Mouse (Mus musculus): ENCODE results near the gene Zfp746.
A peak's percentile ranks its signal among the peaks of the same experiment; 100 is the strongest.
"Not testable (repeated sequence)": the region's sequence is repeated elsewhere in the genome, so short reads cannot be mapped to it uniquely, and the experiment has no call there.

Gene Zfp746

DNA sequence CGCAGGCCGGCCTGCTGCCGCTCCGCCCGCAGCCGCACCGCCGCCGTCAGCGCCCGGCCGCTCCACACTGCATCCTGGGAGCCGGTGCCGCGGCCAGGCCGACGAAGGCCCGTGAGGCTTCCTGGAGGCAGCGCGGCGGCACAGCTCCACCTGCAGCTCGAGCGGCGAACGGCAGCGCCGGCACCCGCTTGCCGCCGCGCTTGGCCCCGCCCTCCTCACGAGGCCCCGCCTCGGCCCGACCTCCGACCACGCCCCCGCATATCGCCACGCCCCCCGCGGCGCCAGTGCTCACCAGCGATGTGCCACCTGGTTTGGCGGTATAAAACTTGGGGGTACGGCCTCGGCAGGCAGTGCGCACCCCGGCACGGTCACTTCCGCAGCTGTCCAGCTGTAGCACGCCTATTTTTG, at the start of gene Zfp746:
Gene Zfp746 (minus strand): TSS at position 123 of the 408 bp plus-strand sequence.
- peak; percentile 93 to 95 for DNase-seq (ENCODE audit: low spot score in 2 of 2)

DNA sequence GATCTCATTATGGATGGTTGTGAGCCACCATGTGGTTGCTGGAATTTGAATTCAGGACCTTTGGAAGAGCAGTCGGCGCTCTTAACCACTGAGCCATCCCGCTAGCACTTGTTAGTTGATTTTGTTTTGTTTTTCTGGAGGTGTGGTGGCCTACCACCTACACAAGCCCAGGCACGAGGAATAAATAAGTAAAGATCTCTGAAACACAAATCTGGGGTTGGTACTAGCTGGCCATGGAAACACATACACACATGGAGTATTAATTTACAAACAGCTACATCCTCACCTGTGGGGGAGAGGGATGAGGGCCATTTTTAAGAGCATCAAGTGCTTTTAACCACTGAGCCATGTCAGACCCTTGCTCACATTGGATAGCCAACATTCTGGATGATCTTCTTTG, 34.7 kb upstream of the Zfp746 start:
- not testable (repeated sequence) for DNase-seq (ENCODE audit: low spot score in 2 of 2)

DNA sequence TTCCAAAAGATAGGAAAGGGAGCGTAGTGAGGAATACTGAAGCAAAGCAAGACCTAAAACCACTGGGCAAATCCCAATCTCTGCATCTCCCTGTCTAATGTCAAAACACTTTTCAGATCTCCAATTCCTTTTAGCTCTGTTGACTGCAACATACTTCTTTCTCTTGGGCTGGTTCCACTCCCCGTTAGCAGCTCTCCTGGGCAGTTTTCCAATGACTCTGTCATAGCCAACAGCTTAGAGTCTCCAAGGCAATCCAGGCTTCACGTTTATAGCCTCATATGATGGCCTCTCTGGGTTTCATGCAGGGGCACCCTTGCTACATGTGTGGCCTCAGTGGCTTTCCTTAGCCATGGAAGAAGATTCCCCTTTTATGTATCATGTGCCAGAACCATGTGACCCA, 29.6 kb upstream of the Zfp746 start:
- peak; percentile 26 to 49 for DNase-seq (ENCODE audit: low spot score in 2 of 2)

DNA sequence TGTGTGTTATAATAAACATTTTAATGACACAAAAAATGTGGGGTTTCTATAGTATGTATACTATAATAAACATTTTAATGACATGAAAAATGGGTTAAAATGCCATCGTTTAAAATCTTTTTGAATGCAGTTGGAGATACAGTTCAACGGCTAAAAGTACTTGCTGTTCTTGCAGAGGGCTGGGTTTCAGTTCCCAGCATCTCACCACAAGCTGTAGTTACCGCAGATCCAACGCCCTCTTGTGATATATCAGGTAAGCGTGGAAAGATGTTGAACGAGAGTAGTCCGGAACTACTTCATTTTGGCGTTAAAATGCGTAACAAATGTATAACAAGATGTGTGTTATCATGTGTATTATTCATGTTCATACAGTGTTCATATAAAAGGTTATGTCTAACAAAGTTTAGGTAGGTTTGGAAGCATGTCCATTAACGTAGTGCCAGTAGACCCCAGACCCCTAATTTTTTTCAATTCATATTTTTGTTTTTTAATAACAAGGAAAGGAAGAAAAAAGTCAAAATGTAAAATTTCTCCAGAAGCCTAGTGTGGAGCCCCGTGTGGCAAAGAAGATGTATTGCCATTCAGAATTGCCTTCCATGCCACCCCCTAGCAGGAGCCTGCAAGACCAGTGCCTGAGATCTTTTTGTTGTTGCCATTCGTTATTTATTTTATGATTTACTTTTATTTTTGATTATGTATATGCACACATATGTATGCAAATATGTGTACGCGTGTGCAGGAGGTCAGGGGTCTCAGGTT, 743 bp upstream of the Zfp746 start:
- DNase-seq (ENCODE audit: low spot score in 2 of 2) = no peak

DNA sequence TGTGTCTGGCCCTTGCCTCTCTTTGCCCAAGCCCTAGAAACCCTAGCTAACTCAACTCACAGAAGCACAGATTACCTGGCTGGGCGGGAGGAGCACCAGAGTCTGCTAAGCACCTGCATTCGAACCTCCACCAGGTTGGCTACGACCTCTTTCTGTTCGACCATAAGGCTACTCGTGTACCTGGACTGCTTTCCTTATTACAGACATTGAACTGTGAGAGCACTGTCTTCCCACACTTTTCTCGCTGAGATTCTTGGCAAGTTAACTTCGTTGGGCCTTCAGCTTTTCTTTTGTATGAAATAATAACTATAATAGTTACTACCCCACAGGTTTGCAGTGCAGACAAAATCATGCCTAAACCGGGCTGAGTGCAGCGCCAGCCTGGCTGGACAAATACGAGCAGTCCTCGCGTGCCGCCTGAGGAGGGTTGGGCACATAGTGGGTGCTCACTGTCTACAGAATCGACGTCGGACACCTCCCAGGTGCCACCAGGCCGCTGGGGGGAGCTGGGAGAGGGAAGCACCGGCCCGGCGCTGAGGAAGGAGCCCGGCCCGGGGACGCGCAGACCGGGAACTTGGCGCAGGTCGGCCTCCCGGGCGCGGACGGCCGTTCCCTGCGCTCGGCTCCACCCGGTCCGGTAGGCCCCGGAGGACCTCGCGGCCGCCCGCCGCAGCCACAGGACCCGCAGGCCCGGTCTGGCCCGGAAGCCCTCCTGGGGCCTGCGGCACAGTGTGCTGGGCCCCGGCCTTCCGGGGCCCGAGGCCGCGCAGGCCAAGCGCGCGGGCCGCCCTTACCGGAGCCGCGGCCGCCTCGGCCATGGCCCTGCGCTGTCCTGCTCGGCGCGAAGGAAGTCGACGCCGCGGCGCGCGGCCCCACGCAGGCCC, 630 bp downstream of the Zfp746 start:
- DNase-seq (ENCODE audit: low spot score in 2 of 2) = peak; percentile 72 to 78

DNA sequence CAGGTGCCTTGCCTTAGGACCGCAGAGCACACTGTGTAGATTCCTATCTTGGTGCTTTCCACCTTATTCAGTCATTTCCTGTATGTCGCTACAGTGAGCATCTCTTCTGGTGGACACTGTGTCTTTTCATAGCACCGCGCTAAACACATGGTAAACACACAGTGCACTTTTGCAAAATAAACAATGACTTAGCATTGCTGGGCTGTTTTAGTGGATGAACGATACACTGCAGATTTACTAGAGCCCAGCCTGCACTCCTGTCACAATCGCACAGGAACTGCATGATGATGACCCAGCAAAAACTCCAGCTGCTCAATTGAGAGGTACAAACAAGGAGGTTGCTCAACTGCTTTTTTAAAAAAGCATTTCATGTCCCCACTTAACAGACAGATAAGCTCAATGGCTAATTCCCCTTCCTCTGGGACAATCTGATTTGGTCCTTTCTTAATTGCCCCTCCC, 2.6 kb downstream of the Zfp746 start:
- no peak for DNase-seq (ENCODE audit: low spot score in 2 of 2)

DNA sequence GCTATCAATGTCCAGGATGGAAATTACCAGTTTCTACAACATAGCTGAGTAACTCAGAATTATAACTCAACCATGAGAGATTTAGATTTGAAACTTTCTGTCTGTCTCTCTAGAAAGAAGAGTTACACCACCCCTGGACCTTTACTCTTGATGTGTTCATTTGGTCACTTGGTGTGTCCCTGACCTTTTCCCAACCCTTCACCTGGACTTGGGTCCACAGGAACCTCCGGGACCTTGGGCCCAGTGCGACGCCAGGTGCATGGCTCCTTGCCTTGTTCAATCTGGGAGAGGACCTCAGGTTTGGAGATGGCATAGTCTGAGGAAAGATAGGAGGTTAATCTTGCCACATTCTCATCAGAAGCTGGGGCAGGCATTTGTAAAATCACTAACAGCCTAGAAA, 4.4 kb downstream of the Zfp746 start:
- DNase-seq (ENCODE audit: low spot score in 2 of 2) = no peak

DNA sequence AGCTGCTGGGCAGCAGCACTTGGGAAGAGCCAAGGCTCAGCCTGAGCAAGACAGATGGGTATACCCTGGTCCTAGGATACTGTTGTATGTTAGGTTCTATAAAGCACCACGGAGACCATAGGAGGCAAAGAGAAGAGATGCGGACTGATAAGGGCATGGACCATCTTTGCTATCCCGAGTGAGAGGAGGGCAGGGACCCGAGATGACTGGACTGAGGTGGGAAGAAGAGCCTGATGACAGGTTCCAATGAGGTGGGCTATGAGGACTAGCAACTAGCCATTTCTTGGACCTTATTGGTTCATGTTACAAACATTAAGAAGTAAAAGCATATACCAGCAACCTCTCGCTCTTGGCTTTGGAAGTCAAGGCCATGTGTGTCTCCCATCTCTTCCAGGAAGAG, 5.4 kb downstream of the Zfp746 start:
- DNase-seq (ENCODE audit: low spot score in 2 of 2) = no peak

DNA sequence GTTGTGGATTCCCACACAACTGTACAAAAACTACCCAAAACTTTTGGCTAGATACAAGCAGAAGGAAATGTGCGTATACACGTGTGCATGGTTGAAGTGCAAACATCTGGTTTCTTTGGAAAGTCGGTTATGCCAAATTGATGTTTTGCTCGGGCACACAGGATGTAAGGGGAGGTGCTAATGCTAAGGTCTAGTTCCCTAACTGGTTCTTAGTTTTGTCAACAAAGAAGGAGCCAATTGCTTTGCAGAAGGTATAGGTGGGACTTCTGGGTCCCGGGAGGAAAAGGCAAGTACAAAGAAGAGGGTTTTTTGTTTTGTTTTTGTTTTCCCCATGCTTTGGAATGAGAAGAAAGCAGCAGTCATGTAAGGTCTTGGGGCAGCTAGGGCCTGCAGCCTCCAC, 13.1 kb downstream of the Zfp746 start:
- DNase-seq (ENCODE audit: low spot score in 2 of 2) = no peak

DNA sequence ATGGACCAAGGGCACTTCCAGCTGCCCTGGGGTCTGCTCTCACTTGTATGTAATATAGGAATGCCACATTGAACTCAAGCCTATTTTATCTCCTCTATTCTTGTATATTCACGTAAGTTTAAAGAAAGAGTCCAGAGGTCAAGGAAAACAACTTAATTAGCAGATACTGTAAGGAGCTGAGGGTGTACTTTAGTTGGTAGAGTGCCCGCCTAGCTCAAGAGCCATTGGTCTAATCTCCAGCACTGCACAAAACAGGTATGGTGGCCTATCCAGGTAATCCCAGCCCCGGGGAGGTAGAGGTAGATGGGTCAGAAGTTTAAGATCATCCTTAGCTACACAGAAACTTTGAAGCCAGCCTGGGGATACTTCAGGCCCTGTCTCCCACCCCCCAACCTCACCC, 18.9 kb downstream of the Zfp746 start:
- DNase-seq (ENCODE audit: low spot score in 2 of 2) = no peak

DNA sequence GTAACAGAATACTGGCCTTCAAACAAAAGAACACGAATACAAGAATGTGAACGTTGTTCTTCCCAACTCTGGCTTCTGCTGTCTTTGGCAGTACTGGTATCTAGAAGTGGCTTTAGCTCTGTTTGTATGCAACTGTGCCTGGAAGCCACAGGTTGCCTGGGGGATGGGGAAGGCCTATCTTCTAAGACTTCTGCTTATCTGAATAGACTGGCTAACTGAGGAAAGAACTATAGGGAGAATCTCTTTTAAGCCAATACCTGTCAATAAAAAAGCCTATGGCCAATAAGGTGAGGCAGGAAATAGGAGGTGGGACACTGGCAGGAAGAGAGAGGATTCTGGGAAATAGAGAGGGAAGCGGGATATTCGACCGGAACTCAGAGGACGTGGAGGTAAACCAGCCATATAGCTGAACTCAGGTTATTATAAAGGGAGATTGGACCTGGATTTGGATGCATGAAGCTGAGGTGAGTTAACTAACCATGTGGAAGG, 20.8 kb downstream of the Zfp746 start:
- no peak for DNase-seq (ENCODE audit: low spot score in 2 of 2)

DNA sequence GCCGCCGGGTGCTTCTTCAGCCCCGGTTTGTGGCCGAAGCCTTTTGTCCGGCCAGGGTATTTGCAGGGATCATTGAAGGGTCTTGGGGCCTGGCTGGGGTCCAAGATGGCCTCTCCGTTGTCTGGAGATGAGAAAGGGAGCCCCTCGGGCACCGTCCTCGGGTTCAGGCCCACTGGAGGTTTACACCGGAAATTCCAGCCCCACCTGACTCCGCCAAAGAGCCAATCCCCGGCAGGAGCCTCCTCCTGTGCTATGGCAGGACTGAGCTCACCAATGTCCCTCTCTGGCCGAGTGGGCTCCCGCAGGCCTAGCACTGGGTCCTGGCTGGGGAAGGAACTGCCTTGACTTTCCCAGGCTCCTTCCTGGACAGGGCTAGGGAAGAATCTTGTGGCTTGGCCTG, 21.9 kb downstream of the Zfp746 start:
- no peak for DNase-seq (ENCODE audit: low spot score in 2 of 2)

DNA sequence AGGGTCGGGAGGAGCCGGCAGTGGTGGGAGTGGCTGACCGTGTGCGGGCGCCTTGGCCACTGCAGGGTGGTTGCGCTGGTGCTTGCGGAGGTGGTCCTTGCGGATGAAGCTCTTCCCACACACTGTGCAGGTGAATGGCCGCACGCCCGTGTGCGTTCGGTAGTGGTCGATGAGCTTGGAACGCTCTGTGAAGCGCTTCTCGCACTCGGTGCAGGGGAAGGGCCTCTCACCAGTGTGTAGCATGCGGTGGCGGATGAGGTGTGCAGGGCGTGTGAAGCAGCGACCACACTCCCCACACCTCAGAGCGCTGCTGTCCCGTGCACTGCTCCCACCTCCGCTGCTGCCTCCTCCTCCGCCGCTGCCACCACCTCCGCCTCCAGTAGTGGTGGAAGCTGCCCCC, 22.5 kb downstream of the Zfp746 start:
- no peak for DNase-seq (ENCODE audit: low spot score in 2 of 2)

DNA sequence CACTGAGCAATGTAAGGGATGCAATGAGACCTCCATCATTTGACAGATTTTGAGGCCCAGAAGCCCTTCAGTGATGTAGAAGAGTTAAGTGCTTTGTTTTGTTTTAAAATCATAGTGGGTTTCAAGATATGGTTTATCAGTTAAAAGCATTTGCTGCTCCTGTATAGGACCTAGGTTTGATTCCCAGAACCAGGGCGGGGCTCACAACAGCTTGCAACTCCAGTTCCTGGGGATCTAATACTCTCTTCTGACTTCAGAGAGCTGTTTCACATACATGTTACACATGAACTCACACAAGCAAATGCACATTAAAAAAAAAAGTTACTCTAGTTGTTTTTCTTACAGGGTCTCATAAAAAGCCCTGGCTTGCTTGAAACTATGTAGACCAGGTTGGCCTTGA, 25.5 kb downstream of the Zfp746 start:
- DNase-seq (ENCODE audit: low spot score in 2 of 2) = no peak

DNA sequence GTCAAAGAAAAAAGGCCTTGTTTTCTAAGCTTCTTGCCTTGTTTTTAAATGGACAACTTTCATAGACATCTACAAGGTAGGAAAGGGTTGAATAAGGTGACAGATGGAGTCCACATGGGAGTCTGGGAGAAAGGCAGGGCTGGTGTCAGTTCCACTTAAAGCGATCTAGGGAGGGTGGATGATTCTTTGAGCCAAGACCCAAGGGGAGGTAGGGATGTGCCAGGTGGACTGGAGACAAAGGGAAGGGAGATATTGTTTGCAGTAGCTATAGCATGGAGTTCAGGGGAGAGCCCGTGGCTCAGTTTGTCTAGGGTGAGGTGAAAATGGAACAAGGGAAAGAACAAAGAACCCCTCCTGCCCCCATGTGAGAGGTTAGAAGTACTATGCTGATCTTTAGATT, 26.0 kb downstream of the Zfp746 start:
- DNase-seq (ENCODE audit: low spot score in 2 of 2) = no peak

DNA sequence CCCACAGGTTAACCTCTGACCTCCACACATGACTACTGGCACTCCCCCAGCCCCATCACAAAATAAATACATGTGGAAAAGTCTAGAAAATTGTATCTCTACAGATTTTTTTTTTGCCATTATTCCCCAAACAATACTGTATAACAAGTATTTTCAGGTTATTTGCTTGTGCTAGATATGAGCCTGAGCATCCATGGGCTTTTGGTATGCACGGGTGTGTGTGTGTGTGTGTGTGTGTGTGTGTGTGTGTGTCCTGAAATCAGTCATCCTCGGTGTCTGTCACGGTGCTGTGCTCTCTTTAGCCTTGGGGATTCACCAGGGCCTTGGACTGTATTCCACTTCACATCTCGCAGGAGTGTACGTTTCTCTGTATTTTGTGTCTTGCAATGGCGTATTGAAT, 34.3 kb downstream of the Zfp746 start:
- no peak for DNase-seq (ENCODE audit: low spot score in 2 of 2)

DNA sequence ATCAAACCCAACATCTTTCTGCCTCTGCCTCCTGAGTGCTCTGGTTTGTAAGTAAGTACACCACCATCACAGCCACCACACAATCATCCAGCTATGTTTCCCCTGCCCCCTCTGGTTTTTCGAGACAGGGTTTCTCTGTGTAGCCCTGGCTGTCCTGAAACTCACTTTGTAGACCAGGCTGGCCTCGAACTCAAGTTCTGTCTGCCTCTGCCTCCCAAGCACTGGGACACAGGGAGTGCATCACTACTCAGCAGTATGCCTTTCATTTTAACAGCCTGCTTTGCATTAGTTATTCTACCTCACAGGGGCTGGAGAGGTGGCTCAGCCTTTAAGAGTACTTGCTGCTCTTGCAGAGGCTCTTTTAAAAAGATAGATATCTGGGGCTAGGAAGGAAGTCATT, 34.7 kb downstream of the Zfp746 start:
- DNase-seq (ENCODE audit: low spot score in 2 of 2) = no peak

DNA sequence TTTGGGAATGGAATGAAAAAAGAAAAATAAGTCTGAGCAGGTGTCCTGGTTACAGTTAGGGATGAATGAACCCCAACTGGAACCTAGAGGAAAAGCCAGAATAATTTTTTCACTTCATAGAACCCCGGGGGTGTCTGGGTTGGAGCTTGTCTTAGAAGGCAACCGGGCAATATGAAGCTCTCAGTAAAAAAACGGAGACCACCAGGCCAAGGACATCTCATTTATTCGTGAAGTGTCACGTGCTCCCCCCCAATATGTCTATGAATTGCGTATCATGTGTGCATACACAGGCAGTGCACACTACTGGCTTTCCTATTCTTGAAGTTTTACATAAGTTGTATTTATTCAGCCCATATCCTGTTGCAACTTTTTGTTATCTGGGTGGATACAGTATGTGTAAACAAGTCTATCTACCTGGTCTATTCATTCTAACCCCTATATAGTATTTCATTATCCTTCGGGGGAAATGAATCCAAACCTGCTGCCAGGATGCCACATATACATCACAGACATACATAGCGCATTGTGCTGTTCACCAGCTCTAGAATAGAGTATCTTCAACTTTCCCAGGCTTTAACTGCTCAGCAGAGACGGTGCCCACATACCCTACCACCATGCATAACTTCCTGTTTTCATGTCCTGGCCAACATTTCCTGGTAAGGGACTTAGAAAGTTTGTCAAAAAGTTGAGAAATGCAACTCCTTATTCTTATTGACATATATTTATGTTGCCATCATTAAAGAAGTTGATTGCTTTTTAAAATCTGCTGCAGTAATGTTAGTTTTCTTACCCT, 36.9 kb downstream of the Zfp746 start:
- no peak for DNase-seq (ENCODE audit: low spot score in 2 of 2)

DNA sequence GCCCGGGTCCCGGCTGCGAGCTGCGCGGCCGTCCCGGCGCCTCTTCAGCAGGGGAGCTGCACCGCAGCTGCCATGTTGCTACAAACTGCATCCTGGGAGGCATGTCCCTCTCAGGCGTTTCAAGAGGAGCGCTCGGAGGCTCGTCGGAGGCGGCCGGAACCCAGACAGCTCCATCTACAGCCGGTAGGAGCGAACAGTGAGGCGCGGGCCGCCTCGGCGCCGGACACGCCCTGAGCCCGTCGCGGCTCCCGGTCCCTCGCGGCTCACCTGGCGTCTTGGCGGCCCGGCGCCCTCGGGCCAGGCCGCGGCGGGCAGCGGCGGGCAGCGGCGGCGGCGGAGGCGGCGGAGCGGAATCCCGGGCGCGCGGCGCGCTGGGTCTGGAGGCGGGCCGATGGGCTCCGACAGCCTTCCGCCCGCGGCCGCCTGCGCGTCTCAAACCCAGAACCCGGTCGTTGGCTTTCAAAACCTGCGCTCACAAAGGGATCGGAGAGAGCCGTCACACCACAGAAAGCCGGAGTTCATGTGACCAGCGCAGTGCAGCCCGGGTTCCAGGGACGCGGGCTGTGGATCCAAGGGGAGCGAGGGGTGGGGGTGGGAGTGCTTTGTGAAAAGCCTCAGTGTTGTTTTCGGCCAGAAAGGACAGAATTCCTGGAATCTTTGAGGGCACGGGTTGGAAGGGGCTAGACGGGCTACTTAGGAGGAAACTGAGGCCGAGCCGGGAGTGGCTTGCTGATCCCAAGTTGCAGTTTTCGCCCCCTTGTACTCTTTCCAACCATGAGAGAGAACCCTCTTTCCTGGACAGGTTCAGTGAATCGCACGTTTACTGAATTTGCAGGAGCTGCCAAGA, 37.7 kb downstream of the Zfp746 start, which contains the start of gene Zfp777:
Gene Zfp777 (minus strand): TSS at position 486 of the 847 bp plus-strand sequence.
- peak; percentile 89 to 92 for DNase-seq (ENCODE audit: low spot score in 2 of 2)

DNA sequence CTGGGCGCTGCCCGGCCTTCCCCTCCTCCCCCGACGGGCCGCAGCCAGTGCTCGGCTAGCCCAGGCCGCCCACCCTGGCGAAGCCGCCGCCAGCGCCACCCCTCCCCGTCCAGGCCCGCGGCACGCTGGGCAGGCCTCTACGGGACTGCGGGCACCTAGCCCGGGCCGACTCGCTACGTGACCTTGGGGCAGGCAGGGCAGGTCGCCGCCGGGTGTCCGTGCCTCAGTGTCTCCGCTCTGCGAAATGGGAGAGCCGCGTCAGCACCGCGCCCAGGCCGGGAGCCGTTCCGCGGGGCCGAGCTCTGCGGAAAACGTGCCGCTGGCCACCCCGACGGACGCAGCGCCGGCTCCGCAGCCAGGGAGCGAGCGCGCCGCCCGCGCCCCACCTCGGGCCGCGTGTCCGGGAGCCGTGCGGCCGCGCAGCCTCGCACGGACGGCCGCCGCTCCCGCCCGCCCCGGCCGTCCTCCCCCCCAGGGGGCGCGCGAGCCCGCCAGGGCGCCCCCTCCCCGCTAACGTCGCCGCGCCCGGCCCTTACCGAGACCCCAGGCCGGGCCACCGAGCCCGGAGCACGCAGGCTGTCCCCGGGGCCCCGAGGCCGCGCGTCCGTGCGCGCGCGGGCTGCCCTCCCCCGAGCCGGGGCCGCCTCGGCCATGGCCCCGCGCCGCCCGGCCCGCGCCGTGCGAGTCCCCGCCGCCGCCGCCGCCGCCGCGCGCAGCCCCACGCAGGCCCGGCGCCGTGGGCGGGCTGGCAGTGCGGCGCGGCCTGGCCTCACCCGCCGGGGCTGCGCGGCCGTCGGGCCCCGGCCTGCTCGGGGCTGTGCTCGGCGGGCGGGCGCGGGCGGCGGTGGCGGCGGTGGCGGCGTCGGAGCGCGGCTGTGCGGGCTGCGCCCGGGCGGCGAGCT, 38.7 kb downstream of the Zfp746 start:
- DNase-seq (ENCODE audit: low spot score in 2 of 2) = peak; percentile 43 to 45

Data from right cerebral cortex, postnatal 10 days (tissue).